Mouse (Mus musculus) neural tube, embryonic 14.5 days (tissue): ENCODE measurements around the gene Manba. TPM values are rescaled to one million over a fixed set of nuclear protein-coding genes. Genes with fewer than 3 reads are reported as not detected.

Experiments used
- ATAC-seq: fragments of 200-750 bp; cut with Nextera tagmentation; 2 replicates; pipeline ENCODE4 v1.8.0; 2017; ENCODE audit warnings: low read depth, mild to moderate bottlenecking, moderate TSS enrichment, moderate library complexity
- H3K27ac ChIP-seq: fragments of 300-500 bp; sonication (generic); 2 replicates; pipeline ENCODE4 v1.5.1; 2014; ENCODE audit warnings: low read depth, mild to moderate bottlenecking, control low read depth, low read length, moderate library complexity, mixed read lengths
- H3K27me3 ChIP-seq: fragments of 300-500 bp; sonication (generic); 2 replicates; pipeline ENCODE4 v1.6.1; 2014; ENCODE audit warnings: low read length; ENCODE audit not compliant: control insufficient read depth, insufficient read depth
- H3K36me3 ChIP-seq: fragments of 300-500 bp; sonication (generic); 2 replicates; pipeline ENCODE4 v1.6.1; 2014; ENCODE audit warnings: low read length, mixed read lengths; ENCODE audit not compliant: control insufficient read depth, insufficient read depth
- H3K4me1 ChIP-seq: fragments of 300-500 bp; sonication (generic); 2 replicates; pipeline ENCODE4 v1.6.1; 2014; ENCODE audit warnings: low read length; ENCODE audit not compliant: control insufficient read depth, insufficient read depth
- H3K4me2 ChIP-seq: fragments of 300-500 bp; sonication (generic); 2 replicates; pipeline ENCODE4 v1.6.1; 2014; ENCODE audit warnings: mild to moderate bottlenecking, low read depth, low read length, control low read depth
- H3K4me3 ChIP-seq: fragments of 300-500 bp; sonication (generic); 2 replicates; pipeline ENCODE4 v1.5.1; 2014; ENCODE audit warnings: low read depth, low read length, control low read depth, mixed read lengths
- H3K9ac ChIP-seq: fragments of 300-500 bp; sonication (generic); replicated peaks from 2 replicates; pipeline ENCODE4 v1.6.1; 2014; ENCODE audit warnings: low read depth, mild to moderate bottlenecking, control low read depth, low read length, mixed read lengths
- H3K9me3 ChIP-seq: fragments of 300-500 bp; sonication (generic); 2 replicates; pipeline ENCODE4 v1.6.1; 2016; ENCODE audit warnings: low read length; ENCODE audit not compliant: control insufficient read depth
- WGBS: fragments of 180-500 bp; shearing (Covaris S2); extraction: QIAGEN DNeasy Blood & Tissue Kit; methylation state at CpG from one replicate; pipeline ENCODE4 v1.1.7; 2014; 5-methylcytosine and 5-hydroxymethylcytosine counted together
- polyA plus RNA-seq: library from polyadenylated mRNA; unstranded; fragments of >200 nt; fragmentation: Nextera tagmentation; extraction: Ambion mirVana; gene quantifications from 2 replicates; pipeline ENCODE4 v1.2.1, GENCODE M21; 2014

Gene Manba
- polyA plus RNA-seq, 1 experiment from 2014 or later, result 6.5 TPM

GRCm38 (mm10) chr3:135590471-135590870 lies 105.1 kb downstream of the Manba start:
- Histone ChIP-seq H3K4me1 (no peaks in the 10 kb centered on the region), H3K9ac (no peak overlapping the region), H3K9me3 (no peaks in the 10 kb centered on the region), H3K4me3 (no peak overlapping the region), H3K27me3 (no peaks in the 10 kb centered on the region), H3K4me2 (no peak overlapping the region), H3K27ac (no peak overlapping the region), H3K36me3 (peaks cover 29% of the 10 kb centered on the region)
- ATAC-seq, result no peak
- 93% methylated on average over 4 of the region's 4 CpGs for WGBS

GRCm38 (mm10) chr3:135591376-135591775 lies 106.0 kb downstream of the Manba start:
- peaks cover 29% of the 10 kb centered on the region for H3K36me3 ChIP-seq
- H3K9me3 ChIP-seq, result no peaks in the 10 kb centered on the region
- no peaks in the 10 kb centered on the region for H3K27me3 ChIP-seq
- no peak overlapping the region for H3K27ac ChIP-seq
- 83% methylated on average over 5 of the region's 5 CpGs for WGBS
- no peaks in the 10 kb centered on the region for H3K4me1 ChIP-seq
- no peak overlapping the region for H3K4me3 ChIP-seq
- ATAC-seq, result no peak
- H3K4me2 ChIP-seq, result no peak overlapping the region
- no peak overlapping the region for H3K9ac ChIP-seq

- 76% methylated on average over 4 of the region's 4 CpGs for WGBS
Observed at GRCm38 (mm10) chr3:135592011-135592410, 106.6 kb downstream of the Manba start.

GRCm38 (mm10) chr3:135594238-135594917 lies 109.0 kb downstream of the Manba start:
- Histone ChIP-seq H3K4me3 (no peak overlapping the region), H3K9me3 (no peaks in the 10 kb centered on the region), H3K9ac (no peak overlapping the region), H3K27me3 (no peaks in the 10 kb centered on the region), H3K27ac (no peak overlapping the region), H3K4me2 (no peak overlapping the region), H3K4me1 (no peaks in the 10 kb centered on the region), H3K36me3 (peaks cover 21% of the 10 kb centered on the region)
- 83% methylated on average over 21 of the region's 21 CpGs for WGBS
- ATAC-seq, result no peak

More at GRCm38 (mm10) chr3:135592011-135592410, 106.6 kb downstream of the Manba start:
- H3K9me3 ChIP-seq, result no peaks in the 10 kb centered on the region
- H3K27me3 ChIP-seq, result no peaks in the 10 kb centered on the region
- H3K36me3 ChIP-seq, result peaks cover 29% of the 10 kb centered on the region
- no peak overlapping the region for H3K4me3 ChIP-seq
- H3K27ac ChIP-seq, result no peak overlapping the region
- ATAC-seq, result no peak
- H3K4me2 ChIP-seq, result no peak overlapping the region
- H3K4me1 ChIP-seq, result no peaks in the 10 kb centered on the region
- no peak overlapping the region for H3K9ac ChIP-seq

GRCm38 (mm10) chr3:135597014-135597413 lies 111.6 kb downstream of the Manba start:
- Histone ChIP-seq H3K4me2 (no peak overlapping the region), H3K27me3 (no peaks in the 10 kb centered on the region), H3K9ac (no peak overlapping the region), H3K36me3 (peaks cover 13% of the 10 kb centered on the region; the same call in 1 of the 2 replicates), H3K4me1 (no peaks in the 10 kb centered on the region), H3K9me3 (no peaks in the 10 kb centered on the region), H3K27ac (no peak overlapping the region), H3K4me3 (no peak overlapping the region)
- no peak for ATAC-seq
- 81% methylated on average over 4 of the region's 4 CpGs for WGBS

GRCm38 (mm10) chr3:135598355-135598754 lies 112.9 kb downstream of the Manba start:
- no peaks in the 10 kb centered on the region for H3K9me3 ChIP-seq
- no peak overlapping the region for H3K4me2 ChIP-seq
- no peak for ATAC-seq
- H3K4me1 ChIP-seq, result no peaks in the 10 kb centered on the region
- H3K36me3 ChIP-seq, result peaks cover 14% of the 10 kb centered on the region
- H3K27ac ChIP-seq, result no peak overlapping the region
- 95% methylated on average over 3 of the region's 3 CpGs for WGBS
- H3K9ac ChIP-seq, result no peak overlapping the region
- no peaks in the 10 kb centered on the region for H3K27me3 ChIP-seq
- H3K4me3 ChIP-seq, result no peak overlapping the region

GRCm38 (mm10) chr3:135602731-135603130 lies 117.3 kb downstream of the Manba start:
- H3K4me2 ChIP-seq, result no peak overlapping the region
- WGBS, result 85% methylated on average over 10 of the region's 10 CpGs
- H3K9me3 ChIP-seq, result no peaks in the 10 kb centered on the region
- no peak overlapping the region for H3K27ac ChIP-seq
- no peaks in the 10 kb centered on the region for H3K27me3 ChIP-seq
- no peak overlapping the region for H3K9ac ChIP-seq
- ATAC-seq, result no peak
- H3K4me1 ChIP-seq, result no peaks in the 10 kb centered on the region
- H3K36me3 ChIP-seq, result peaks cover 22% of the 10 kb centered on the region
- no peak overlapping the region for H3K4me3 ChIP-seq

GRCm38 (mm10) chr3:135604626-135605417 lies 119.4 kb downstream of the Manba start:
- Histone ChIP-seq H3K36me3 (peaks cover 22% of the 10 kb centered on the region), H3K4me3 (no peak overlapping the region), H3K27ac (no peak overlapping the region), H3K4me2 (no peak overlapping the region), H3K9me3 (no peaks in the 10 kb centered on the region), H3K4me1 (no peaks in the 10 kb centered on the region), H3K9ac (no peak overlapping the region), H3K27me3 (no peaks in the 10 kb centered on the region)
- WGBS, result 93% methylated on average over 10 of the region's 10 CpGs
- no peak for ATAC-seq

- 85% methylated on average over 4 of the region's 4 CpGs for WGBS
- H3K9ac ChIP-seq, result no peak overlapping the region
- no peak for ATAC-seq
- H3K4me1 ChIP-seq, result no peaks in the 10 kb centered on the region
- H3K9me3 ChIP-seq, result no peaks in the 10 kb centered on the region
- no peaks in the 10 kb centered on the region for H3K27me3 ChIP-seq
- no peak overlapping the region for H3K27ac ChIP-seq
- no peak overlapping the region for H3K4me2 ChIP-seq
- H3K4me3 ChIP-seq, result no peak overlapping the region
- peaks cover 22% of the 10 kb centered on the region for H3K36me3 ChIP-seq
Observed at GRCm38 (mm10) chr3:135605474-135605873, 120.1 kb downstream of the Manba start.
